Mouse (Mus musculus): ENCODE measurements around the gene Pde4c.

The Pde4c gene

GRCm38 (mm10) chr8:70720739-70721138 is 2.8 kb upstream of the Pde4c start:
- peak; percentile 89 for DNase-seq (ENCODE audit: low read depth, low spot score)

GRCm38 (mm10) chr8:70721601-70722000 is 1.9 kb upstream of the Pde4c start:
- DNase-seq (ENCODE audit: low read depth, low spot score): no peak

- DNase-seq (ENCODE audit: low read depth, low spot score): no peak
Measured at GRCm38 (mm10) chr8:70724216-70724615, 696 bp downstream of the Pde4c start.

- DNase-seq (ENCODE audit: low read depth, low spot score): peak; percentile 35
Measured at GRCm38 (mm10) chr8:70725792-70726447, 2.4 kb downstream of the Pde4c start.

GRCm38 (mm10) chr8:70726721-70727120 is 3.2 kb downstream of the Pde4c start:
- DNase-seq (ENCODE audit: low read depth, low spot score): no peak

- DNase-seq (ENCODE audit: low read depth, low spot score): no peak
Measured at GRCm38 (mm10) chr8:70729808-70730475, 6.4 kb downstream of the Pde4c start.

GRCm38 (mm10) chr8:70730956-70731355 is 7.4 kb downstream of the Pde4c start:
- DNase-seq (ENCODE audit: low read depth, low spot score): no peak

GRCm38 (mm10) chr8:70737705-70738104 is 14.2 kb downstream of the Pde4c start:
- no peak for DNase-seq (ENCODE audit: low read depth, low spot score)

GRCm38 (mm10) chr8:70738211-70738610 is 14.7 kb downstream of the Pde4c start:
- no peak for DNase-seq (ENCODE audit: low read depth, low spot score)

- no peak for DNase-seq (ENCODE audit: low read depth, low spot score)
Measured at GRCm38 (mm10) chr8:70741661-70742060, 18.1 kb downstream of the Pde4c start.

GRCm38 (mm10) chr8:70742176-70742575 is 18.7 kb downstream of the Pde4c start:
- no peak for DNase-seq (ENCODE audit: low read depth, low spot score)

GRCm38 (mm10) chr8:70742981-70743655 is 19.6 kb downstream of the Pde4c start:
- DNase-seq (ENCODE audit: low read depth, low spot score): no peak

GRCm38 (mm10) chr8:70743656-70744590 is 20.4 kb downstream of the Pde4c start:
- no peak for DNase-seq (ENCODE audit: low read depth, low spot score)

- no peak for DNase-seq (ENCODE audit: low read depth, low spot score)
Measured at GRCm38 (mm10) chr8:70744806-70745205, 21.3 kb downstream of the Pde4c start.

GRCm38 (mm10) chr8:70745691-70746220 is 22.2 kb downstream of the Pde4c start:
- DNase-seq (ENCODE audit: low read depth, low spot score): no peak

- no peak for DNase-seq (ENCODE audit: low read depth, low spot score)
Measured at GRCm38 (mm10) chr8:70746676-70747075, 23.2 kb downstream of the Pde4c start.

- DNase-seq (ENCODE audit: low read depth, low spot score): no peak
Measured at GRCm38 (mm10) chr8:70747211-70747890, 23.8 kb downstream of the Pde4c start.

GRCm38 (mm10) chr8:70748246-70749096 is 25.0 kb downstream of the Pde4c start:
- DNase-seq (ENCODE audit: low read depth, low spot score): no peak

- DNase-seq (ENCODE audit: low read depth, low spot score): no peak
Measured at GRCm38 (mm10) chr8:70749097-70749674, 25.7 kb downstream of the Pde4c start.
